Mouse (Mus musculus) MEL (cell line): ENCODE data around the gene Mau2.

Experiments
- CHD2 ChIP-seq: IDR thresholded peaks from 2 replicates; pipeline ENCODE4 v1.6.1; 2011; ENCODE audit warnings: low read length, improper control_type of control experiment
- CTCF ChIP-seq, 3 experiments: IDR thresholded peaks in 2 of 3; conservative IDR thresholded peaks in 1 of 3; 2 replicates each; pipeline ENCODE4 v1.5.1; 2011 to 2012; ENCODE audit warnings: low read length in 3 of 3, low read depth in 2 of 3, mild to moderate bottlenecking in 2 of 3, improper control_type of control experiment in 1 of 3, inconsistent platforms in 1 of 3, mixed read lengths in 1 of 3, moderate library complexity in 1 of 3; ENCODE audit not compliant: control insufficient read depth in 1 of 3, insufficient read depth in 1 of 3, poor library complexity in 1 of 3, severe bottlenecking in 1 of 3
- EP300 ChIP-seq, 2 experiments: IDR thresholded peaks; 2 replicates each; pipeline ENCODE4 v1.6.1; 2011; ENCODE audit warnings: improper control_type of control experiment in 2 of 2, low read length in 2 of 2, low read depth in 1 of 2, mild to moderate bottlenecking in 1 of 2
- GATA1 ChIP-seq: IDR thresholded peaks from 2 replicates; pipeline ENCODE4 v1.6.1; 2011; ENCODE audit warnings: low read depth, low read length, improper control_type of control experiment
- MAX ChIP-seq: IDR thresholded peaks from 2 replicates; pipeline ENCODE4 v1.6.1; 2011; ENCODE audit warnings: low read length, improper control_type of control experiment
- MXI1 ChIP-seq: IDR thresholded peaks from 2 replicates; pipeline ENCODE4 v1.6.1; 2011; ENCODE audit warnings: mild to moderate bottlenecking, low read depth, low read length, improper control_type of control experiment
- MYC ChIP-seq: IDR thresholded peaks from 2 replicates; pipeline ENCODE4 v1.6.1; 2011; ENCODE audit warnings: low read depth, mild to moderate bottlenecking, low read length, improper control_type of control experiment, moderate library complexity
- POLR2A ChIP-seq, 2 experiments: IDR thresholded peaks; 2 replicates each; pipeline ENCODE4 v1.6.1; 2011 to 2012; ENCODE audit warnings: low read length in 2 of 2, mild to moderate bottlenecking in 2 of 2, control low read depth in 1 of 2, improper control_type of control experiment in 1 of 2, low read depth in 1 of 2, moderate library complexity in 1 of 2; ENCODE audit not compliant: control insufficient read depth in 1 of 2, insufficient read depth in 1 of 2, poor library complexity in 1 of 2
- TAL1 ChIP-seq: IDR thresholded peaks from 2 replicates; pipeline ENCODE4 v1.6.1; 2012; ENCODE audit warnings: mild to moderate bottlenecking, inconsistent platforms, low read length, moderate library complexity, mixed read lengths
- TCF12 ChIP-seq: IDR thresholded peaks from 2 replicates; pipeline ENCODE4 v1.6.1; 2014; ENCODE audit warnings: low read depth, mild to moderate bottlenecking, inconsistent platforms, low read length, improper control_type of control experiment, moderate library complexity
- UBTF ChIP-seq: IDR thresholded peaks from 2 replicates; pipeline ENCODE4 v1.6.1; 2012; ENCODE audit warnings: low read depth, mild to moderate bottlenecking, inconsistent platforms, low read length, improper control_type of control experiment, moderate library complexity, borderline replicate concordance; ENCODE audit not compliant: insufficient read depth

- TF ChIP-seq UBTF: no peak
- TF ChIP-seq CTCF (IDR thresholded peaks at IDR 0.05 in 2 of 3, conservative IDR thresholded peaks at IDR 0.05 in 1 of 3; ENCODE audit: control insufficient read depth in 1 of 3, insufficient read depth in 1 of 3, low read depth in 2 of 3, low read length in 3 of 3, poor library complexity in 1 of 3, severe bottlenecking in 1 of 3): no peak
- TF ChIP-seq GATA1: peak; percentile 95
- TF ChIP-seq MYC: no peak
- TF ChIP-seq TCF12: peak; percentile 78
- no peak for TF ChIP-seq MAX
- peak; percentile 45; the same call in 1 of the 2 replicates for TF ChIP-seq TAL1
- no peak for TF ChIP-seq POLR2A (IDR thresholded peaks at IDR 0.05; ENCODE audit: control insufficient read depth in 1 of 2, insufficient read depth in 1 of 2, low read depth in 1 of 2, low read length in 2 of 2, poor library complexity in 1 of 2)
- no peak for TF ChIP-seq MXI1
- TF ChIP-seq CHD2: no peak
- peak; percentile 60 to 81 for TF ChIP-seq EP300 (IDR thresholded peaks at IDR 0.05; ENCODE audit: low read depth in 1 of 2, low read length in 2 of 2)
These were observed 31.1 kb upstream of the Mau2 start for GRCm38 (mm10) chr8:70073682-70074081.
